Mouse (Mus musculus) right cerebral cortex, postnatal 10 days (tissue): ENCODE results near the gene Sf1.

Source experiments
- DNase-seq, 2 experiments: peaks; one replicate each; pipeline ENCODE4 v3.0.0; 2021; ENCODE audit warnings: low spot score in 2 of 2

Gene Sf1

DNA sequence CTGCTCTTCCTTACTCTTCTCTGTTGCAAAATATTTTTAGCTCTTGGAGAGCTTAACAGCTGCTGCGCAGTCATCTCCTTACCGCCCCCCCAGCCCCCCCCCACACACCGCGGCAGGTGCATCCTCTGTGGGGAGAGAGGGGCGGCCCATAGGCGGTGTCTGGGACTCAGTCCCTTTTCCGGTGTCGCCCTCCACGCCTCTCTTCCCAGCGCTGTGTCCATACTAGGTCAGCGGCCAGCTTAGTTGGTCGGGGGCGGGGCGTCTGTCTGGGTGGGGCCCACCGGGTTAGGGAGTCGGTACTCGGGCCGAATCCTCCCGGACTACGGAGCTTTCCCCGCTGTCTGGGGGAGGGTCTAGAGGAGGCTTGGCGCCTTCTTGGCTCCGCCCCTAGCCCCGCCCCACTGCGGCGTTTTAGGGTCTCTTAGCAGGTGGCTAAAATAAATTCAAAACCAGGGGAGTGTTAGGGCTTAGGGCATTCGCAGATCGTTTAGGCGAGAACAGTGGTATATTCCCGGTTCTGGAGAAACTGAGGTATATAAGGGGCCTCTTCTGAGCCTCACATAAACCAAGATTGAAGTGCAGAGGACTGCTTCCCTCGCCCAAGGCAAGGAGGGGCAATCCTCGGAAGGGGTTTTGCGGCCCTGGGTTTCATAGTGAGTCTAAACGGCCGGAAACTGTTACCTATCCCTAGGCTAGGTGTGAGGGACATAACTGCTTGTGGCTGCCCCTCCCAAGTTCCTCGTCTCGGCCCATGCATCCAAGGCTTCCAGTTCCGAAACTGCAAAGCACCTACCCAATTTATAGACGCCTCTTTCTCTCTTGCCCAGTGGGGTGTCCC lies 35.2 kb downstream of the Sf1 start:
- DNase-seq: peak; percentile 82 to 83

DNA sequence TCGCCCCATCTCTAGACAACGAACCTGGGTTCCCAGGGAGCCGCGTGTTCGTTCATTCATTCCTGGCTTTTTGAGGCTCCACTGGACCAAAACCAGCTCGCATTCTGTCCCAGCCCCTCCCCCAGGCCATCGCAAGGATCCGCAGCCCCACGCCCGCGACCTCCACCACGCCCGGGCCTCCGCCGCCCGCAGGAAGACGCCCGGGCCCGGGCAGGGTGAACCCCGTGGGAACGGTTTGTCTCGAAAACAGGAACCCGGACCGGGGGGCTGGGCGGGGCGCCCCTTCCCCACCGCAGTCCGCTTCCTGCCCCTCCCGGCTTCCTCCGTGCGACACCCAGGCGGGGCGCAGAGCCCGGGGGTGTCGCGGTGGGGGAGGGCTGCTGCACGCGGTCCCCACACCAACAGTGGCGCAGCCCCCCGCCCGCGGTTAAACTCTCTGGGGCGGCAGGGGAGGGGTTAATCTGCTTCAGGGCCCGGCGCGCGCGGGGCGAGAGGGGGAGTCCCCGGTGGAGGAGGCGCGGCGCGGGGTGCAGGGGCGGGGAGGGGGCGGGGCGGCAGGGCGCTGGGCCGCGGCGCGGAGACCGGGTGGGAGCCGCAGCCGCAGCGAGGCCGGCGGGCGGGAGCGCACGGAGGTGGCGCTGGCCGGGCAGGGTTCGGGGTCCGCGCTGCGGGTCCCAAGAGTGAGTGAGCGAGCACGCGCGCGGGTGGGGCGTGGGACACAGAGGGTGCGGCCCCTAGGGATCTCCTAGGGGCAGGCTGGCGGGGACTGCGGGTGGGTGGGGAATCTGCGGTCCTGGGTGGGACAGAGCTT lies 36.0 kb downstream of the Sf1 start, which contains the start of gene Rasgrp2:
Gene Rasgrp2 (plus strand): TSS at position 56 of the 811 bp plus-strand sequence.
- peak; percentile 75 to 78 for DNase-seq

DNA sequence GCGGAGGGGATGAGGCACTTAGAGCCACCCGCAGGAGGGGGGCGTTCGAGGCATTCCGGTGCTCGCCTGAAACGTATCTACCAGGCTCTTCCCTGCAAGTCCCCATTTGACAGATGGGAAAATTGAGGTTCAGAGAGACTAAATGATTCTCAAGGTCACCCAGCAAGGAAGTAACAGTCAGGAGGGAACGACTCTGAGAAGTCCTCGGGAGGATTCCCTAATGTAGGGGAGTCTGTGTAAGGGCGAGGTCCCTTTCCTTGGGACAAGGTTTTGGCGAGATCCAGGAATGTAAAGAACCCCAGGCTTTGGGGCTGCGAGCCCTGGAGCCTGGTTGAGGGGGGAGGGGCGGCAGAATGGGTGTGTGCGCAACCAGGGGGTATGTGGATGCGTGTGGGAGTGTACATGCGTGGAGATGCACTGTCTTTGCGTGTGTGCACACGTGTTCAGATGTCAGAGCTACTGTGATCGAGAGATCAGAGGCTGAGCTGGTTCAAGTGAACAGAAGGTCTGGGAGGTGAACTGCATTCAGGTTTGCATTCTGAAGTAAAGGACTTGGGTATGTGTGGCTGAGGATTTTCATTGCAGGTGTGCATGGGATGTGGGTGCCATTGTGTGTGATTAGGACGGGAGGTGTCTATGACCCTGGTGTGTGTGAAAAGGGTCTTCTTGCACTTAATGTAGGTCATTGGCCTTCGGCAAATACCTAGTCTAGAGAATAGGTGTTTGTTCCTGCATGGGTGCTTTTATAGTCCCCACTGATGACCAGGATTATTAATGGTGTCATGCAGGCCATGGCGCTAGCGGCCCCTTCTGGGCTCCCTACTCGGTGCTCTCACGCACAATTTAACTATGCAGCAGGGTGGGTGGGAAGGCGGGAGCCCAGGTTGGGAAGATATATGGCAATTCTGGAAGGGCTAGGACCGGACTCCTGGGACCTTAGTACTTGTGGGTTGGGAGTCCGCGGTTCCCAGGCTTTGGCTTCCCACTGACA lies 36.9 kb downstream of the Sf1 start:
- peak; percentile 78 to 85 for DNase-seq

DNA sequence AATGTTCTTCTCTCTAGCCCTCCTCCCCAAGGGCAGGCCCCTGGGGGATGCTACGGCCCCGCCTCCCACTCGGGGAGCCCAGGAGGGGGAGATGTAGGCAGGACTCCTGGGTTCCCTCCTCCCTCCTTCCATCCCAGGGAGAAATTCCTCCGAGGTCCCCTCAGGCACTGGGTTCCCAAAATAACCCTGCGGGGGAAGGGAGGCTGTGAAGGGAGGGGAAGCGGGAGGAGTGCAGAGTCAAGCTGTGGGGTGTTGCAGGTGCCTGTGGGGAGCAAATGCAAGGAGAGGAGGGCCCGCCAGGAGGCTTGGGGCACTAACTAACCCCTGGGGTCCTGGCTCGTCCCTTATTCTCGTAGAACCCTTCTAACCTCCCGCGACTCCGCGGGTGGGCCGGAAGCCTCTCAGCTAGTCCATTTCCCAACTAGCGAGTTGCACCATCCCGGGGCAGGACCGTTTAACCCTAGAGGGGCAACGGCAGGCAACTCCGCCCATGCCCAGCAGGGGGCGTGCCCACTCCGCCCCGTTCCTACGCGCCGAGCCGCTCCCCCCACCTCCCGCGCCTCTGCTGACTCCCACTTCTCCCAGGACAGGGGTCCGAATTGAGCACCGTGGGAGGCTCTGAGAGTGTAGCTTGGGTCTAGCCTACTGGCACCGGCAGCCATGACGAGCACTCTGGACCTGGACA lies 37.8 kb downstream of the Sf1 start:
- DNase-seq: peak; percentile 70 to 76

DNA sequence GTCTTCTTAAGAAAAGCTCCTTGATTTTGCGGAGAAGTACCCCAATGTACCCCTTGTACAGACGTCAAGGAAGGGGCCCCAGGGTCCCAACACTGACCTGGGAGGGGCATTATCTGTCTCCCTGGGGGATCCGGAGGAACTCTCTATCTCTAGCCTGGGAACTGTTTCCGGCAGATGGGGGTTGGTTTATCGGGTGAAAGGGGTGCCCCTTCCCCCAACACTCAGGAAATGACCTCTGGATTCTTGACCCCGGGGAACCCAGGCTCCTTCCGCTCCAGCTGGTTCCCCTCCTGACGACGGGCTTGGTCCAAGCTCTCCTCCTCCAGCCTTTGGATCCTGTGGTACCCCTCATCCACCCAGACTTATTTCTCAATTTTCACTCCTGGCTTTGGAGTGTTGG lies 38.5 kb downstream of the Sf1 start:
- DNase-seq: no peak

DNA sequence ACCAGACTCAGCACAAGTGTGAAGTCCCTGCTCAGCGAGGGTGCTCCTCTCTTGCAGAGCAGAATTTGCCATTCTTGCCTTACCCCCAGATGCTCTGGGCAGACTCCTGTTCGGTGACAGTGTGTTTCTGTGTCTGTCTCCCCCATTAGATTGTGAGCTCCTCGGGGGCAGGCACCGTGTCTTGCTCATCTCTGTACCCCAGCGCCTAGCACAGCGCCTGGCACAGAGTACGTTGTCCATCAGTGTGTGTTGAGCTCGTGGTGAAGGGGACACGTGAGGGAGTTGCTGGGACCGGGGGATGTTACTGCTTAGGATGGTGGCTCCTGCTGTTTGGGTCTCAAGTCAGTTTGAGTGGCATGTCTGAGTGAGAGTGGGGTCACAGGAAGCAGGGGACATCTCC lies 40.4 kb downstream of the Sf1 start:
- DNase-seq: no peak

DNA sequence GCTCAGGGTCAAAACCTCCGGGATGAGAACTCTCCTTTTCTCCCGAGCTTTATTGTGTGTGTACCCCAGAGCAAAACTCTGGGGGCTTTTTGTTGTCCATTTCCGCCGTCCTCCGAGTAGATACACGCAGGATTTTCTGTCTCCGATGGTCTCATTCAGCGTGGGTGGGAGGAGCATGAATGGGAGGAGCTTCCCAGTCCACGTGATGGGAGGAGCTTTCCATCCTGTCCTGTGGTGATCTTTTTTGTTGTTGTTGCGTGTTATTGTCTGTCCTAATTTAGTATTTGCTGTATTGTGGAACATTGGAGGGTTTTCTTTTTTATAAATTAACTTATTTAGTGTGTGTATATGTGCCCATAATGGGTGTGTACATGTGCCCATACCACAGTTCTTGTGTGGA lies 41.9 kb downstream of the Sf1 start:
- no peak for DNase-seq

DNA sequence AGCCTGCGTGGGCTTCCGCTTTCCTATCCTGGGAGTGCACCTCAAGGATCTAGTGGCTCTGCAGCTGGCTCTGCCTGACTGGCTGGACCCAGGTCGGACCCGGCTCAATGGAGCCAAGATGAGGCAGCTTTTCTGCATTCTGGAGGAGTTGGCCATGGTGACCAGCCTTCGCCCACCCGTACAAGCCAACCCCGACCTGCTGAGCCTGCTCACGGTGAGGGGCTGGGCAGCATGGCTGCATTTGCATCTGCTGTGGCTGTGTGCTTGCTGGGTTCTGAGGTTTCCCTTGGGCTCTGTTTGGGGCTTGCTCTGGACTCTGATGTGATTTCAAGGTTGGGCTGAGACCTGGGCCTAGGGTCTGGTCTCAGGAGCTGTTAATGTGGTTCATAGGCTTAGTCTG lies 43.6 kb downstream of the Sf1 start:
- DNase-seq: peak in 1 of 2 experiments; percentile 17

DNA sequence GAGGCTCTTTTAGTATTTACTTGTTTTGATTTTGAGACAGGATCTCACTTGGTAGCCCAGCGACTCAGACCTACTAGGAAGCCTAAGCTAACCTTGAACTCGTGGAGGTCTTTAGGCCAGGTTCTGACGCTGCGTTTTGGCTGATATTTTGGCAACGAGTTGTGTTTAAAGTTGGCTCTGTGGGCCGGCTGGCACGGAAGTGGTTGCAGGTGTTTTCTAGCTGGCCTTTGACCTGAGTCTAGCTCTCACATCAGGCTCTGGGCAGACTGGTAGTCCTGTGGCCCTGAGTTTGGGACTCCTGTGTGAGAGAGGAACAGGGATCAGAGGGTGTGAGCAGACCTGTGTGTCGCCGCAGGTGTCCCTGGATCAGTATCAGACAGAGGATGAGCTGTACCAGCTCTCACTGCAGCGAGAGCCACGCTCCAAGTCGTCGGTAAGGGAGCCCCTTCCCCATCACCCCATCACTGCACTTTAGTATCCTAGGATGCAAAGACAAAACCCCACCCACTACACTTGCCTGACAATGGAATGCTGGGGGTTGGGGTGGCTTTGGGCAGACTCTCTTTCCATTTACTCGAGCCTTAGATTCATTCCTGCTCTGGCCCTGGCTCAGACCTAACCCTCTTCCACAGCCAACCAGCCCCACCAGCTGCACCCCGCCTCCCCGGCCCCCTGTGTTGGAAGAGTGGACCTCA lies 44.5 kb downstream of the Sf1 start:
- DNase-seq: peak in 1 of 2 experiments; percentile 24

DNA sequence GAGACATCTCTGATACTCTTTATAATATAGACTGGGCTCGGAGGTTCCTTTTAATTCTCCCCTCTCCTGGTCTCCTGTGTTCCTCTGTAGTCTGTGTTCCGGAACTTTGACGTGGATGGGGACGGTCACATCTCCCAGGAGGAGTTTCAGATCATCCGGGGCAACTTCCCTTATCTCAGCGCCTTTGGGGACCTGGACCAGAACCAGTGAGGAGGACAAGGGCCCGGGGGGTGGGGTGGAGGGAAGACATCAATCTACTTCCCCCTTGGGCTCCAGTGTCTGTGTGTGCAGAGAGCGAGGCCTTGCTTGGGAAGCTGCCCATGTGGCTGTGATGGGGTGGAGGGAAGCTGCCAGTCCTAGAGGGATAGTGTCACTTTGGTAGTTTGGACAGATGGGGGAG lies 45.3 kb downstream of the Sf1 start:
- DNase-seq: peak in 1 of 2 experiments; percentile 28

DNA sequence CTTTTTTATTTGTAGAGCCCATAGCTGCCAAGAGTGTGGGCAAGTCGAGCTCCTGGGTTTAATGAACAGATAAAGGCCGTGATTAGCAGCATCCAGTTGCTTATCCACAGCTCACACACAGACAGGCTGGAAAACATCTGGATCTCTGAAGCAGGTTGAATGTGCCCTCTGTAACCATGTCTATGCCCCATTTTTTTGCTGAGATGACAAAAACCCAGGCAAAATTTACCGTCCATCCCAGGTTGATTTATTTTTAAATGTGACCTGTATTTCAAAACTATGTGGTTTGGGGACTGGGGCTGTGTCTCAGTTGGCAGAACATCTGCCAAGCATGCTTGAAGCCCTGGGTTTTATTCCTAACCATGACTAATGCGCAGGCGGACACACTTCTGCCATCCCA lies 45.7 kb downstream of the Sf1 start:
- DNase-seq: no peak

DNA sequence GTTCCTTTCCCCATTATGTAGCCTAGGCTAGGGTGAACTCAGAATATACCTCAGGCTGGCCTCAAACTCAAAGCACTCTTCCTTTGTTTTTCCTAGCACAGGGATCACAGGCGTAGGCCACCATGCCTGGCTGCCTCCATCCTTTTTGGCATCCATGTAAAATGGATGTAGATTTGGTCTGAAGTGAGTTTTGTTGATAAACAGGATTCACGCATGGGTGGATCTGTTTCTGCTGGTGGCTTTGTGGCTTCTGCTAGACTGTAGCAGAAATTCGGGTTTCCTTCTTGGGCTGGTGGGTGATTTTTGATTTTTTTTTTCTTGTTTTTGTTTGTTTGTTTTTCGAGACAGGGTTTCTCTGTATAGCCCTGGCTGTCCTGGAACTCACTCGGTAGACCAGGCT lies 46.4 kb downstream of the Sf1 start:
- DNase-seq: no peak

DNA sequence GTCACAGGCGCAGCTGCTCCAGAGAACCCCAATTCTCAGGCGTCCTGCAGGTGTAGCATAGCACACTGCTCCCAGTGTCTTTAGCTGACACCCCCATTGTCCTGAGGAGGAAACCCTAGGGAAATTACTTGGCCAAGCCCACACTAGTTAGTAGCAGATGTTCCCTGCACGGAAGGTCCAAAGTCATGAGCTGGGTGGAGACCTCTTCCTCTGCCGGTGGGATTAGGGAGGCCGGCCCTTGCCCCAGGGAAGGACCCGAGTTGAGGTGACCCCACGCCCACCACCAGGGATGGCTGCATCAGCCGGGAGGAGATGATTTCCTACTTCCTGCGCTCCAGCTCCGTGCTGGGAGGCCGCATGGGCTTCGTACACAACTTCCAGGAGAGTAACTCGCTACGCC lies 49.3 kb downstream of the Sf1 start:
- no peak for DNase-seq

DNA sequence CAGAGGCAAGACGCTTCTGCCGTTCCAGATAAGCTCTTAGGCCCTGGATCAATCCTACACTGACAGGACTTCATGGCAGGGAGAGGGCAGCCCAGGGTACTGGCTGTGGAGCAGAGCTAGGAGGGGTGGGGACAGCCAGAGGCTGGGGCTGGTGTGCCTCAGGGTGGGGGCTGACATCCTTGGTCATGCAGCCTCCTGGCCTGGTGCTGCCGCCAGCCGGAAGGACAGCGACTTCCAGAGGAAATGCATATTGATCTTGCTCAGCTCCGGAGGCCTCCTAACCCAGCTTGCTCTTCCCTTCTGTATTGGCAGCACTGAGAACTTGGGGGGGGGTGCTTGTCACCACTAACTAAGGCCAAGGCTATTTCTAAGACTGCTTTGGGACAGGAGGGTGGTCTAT lies 52.0 kb downstream of the Sf1 start:
- no peak for DNase-seq

DNA sequence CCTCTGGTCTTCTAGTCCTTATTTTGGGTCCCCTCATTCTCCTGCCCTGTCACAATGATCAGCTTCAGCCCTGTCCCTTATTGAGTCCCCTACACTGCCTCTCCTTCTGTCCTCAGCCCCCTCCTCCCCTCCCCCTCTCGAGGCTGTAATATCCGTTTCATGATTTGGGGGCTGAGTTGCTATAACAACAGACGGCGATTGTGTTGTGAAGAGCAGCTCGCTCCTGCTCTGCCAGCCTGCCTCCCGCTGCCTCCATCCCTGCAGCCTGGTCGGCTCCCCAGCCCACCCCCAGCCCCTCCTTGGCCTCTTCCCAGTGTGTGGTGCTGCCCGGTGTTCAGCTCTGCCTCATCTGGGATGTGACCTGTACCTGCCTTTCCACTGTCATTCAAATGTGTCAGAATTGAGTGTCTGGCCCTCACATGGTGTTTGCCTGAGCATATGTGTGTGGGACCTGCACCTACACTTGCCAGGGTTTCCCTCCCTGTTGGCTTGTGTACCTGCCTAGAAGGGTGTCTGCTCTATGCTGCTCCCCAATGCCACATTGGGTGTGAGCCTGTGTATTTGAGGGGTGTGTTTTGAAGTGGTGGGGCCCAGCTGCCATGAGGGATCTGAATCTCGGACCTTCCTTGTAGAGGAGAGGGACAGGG lies 52.8 kb downstream of the Sf1 start:
- peak; percentile 81 to 84 for DNase-seq

DNA sequence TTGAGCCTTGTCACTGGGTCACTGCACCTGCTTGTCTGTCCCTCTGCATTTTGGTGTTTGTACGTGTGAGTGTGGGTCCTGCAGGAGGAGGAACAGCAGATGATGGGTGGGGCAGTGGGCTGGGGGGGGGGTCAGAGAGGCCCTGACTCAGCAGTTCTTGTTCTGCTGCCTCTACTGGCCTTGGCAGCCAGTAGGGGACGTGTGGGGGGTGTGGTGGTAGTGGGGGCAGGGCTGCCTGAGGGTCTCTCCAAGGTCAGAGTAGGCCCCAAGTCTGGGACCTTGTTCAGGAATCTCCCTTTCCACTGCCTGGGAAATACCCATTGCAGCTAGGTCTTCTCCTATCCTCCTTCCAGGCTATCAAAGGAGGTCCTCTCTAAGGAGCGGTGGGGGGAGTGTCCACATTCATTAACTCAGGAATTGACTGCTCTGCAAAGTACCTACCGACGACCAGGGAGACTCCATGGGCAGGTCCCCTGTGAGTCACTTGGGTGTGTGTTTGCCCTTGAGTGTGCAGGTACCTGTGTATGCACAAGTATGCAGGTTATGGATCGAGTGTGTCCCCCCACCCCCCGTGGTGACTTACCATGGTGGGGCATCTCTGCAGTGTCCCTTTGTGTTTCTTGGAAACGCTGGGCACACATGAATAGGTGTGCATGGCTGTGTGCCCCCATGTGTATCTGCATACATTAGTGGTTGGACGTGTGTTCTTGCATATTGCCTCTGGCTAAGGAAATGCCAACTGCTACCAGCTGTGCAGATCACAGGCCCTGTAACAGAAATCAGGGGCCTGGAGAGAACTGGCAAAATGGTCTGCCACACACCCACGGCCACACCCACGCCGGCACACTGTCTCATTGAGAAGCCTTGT lies 53.6 kb downstream of the Sf1 start:
- DNase-seq: peak in 1 of 2 experiments; percentile 21

DNA sequence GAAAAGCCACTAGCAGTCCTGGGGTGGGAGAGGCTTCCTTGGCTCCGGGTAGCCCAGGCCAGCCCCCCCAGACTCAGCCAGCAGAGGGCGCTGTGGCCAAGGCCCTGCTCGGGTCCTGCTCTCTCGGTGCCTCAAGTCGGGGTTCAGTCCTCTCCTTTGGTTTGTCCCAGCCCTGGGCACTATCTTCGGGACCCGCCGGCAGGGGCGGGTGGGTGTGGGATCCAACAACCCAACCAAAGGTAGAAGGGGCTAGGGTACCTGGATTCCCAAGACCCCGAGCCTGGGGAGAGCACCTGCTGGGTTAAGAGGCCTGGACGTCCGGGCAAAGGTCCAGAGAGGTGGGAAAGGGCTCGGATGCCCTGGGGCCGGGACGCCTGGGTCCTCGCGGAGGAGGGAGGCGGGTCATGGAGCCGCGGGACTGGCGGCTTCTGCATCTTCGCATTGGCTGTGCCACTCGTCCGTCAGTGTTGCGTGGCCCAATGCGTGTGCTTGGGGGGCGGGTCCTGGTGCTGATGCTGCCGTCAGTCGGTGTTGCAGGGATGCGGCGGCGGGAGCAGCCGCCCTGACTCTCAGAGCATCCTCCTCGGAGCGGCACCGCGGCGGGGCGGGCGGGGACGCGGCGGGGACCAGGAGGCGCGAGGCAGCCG lies 54.9 kb downstream of the Sf1 start, which contains the start of gene Nrxn2:
Gene Nrxn2 (plus strand): TSS at position 499 of the 647 bp plus-strand sequence.
- peak; percentile 97 to 98 for DNase-seq

DNA sequence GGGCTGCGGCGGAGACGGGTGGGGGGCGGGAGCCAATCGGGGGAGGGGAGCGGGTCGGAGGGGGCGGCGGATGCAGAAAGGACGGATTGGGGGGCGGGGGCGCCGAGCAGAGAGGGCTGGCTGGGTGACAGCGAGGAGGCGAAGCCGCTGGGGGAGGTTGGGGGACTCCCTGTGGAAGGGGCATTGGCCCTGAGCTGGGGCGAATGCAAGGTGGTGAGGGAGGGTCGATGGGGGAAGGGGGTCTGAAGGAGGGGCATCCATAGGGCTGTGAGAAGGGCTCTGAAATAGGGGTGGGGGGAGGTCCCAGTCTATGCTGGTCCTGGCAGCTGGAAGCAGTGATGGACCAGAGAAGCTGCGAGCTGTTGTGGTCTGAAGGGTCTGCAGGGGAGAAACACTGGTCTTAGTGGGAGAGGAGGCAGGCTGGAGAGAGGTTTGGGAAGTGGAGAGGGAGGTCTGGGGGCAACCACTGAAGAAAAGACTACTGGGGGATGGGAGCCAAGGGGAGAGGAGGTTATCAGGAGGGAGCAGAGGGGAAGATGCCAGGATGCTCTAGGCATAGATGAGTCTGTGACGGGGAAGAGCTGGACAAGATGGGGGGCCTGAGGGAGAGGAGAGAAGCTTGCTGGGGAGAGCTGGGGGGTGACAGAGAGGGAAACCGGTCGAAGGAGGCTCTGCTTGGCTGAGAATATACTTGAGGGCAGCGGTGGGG lies 55.6 kb downstream of the Sf1 start:
- DNase-seq: peak in 1 of 2 experiments; percentile 63
